Mouse (Mus musculus) limb, embryonic 12.5 days (tissue): ENCODE results near the gene Wars. TPM values are rescaled to one million over a fixed set of nuclear protein-coding genes. Genes with fewer than 3 reads are reported as not detected.

ENCODE experiments used
- ATAC-seq: fragments of 200-750 bp; cut with Nextera tagmentation; 2 replicates; pipeline ENCODE4 v1.8.0; 2017; ENCODE audit warnings: low read depth, moderate TSS enrichment; ENCODE audit not compliant: insufficient number of reproducible peaks, insufficient read depth, low FRiP score, low TSS enrichment
- H3K27ac ChIP-seq: fragments of 300-500 bp; sonication (generic); 2 replicates; pipeline ENCODE4 v1.5.1; 2016; ENCODE audit warnings: mild to moderate bottlenecking, moderate library complexity
- H3K27me3 ChIP-seq: fragments of 300-500 bp; sonication (generic); 2 replicates; pipeline ENCODE4 v1.6.1; 2016; ENCODE audit warnings: mild to moderate bottlenecking, moderate library complexity
- H3K36me3 ChIP-seq: fragments of 300-500 bp; sonication (generic); 2 replicates; pipeline ENCODE4 v1.6.1; 2016; ENCODE audit warnings: mild to moderate bottlenecking, moderate library complexity
- H3K4me1 ChIP-seq: fragments of 300-500 bp; sonication (generic); replicated peaks from 2 replicates; pipeline ENCODE4 v1.6.1; 2016
- H3K4me2 ChIP-seq: fragments of 300-500 bp; sonication (generic); 2 replicates; pipeline ENCODE4 v1.6.1; 2016; ENCODE audit warnings: mild to moderate bottlenecking, moderate library complexity
- H3K4me3 ChIP-seq: fragments of 300-500 bp; sonication (generic); replicated peaks from 2 replicates; pipeline ENCODE4 v1.5.1; 2016; ENCODE audit warnings: mild to moderate bottlenecking
- H3K9ac ChIP-seq: fragments of 300-500 bp; sonication (generic); replicated peaks from 2 replicates; pipeline ENCODE4 v1.6.1; 2016; ENCODE audit warnings: mild to moderate bottlenecking, moderate library complexity
- H3K9me3 ChIP-seq: fragments of 300-500 bp; sonication (generic); 2 replicates; pipeline ENCODE4 v1.6.1; 2016; ENCODE audit warnings: mild to moderate bottlenecking, moderate library complexity
- WGBS: fragments of 180-500 bp; shearing (Covaris S2); methylation state at CpG from one replicate; pipeline ENCODE4 v1.1.7; 2016; 5-methylcytosine and 5-hydroxymethylcytosine counted together
- polyA plus RNA-seq: library from polyadenylated mRNA; unstranded; fragments of >200 nt; fragmentation: Nextera tagmentation; extraction: Ambion mirVana; gene quantifications from 2 replicates; pipeline ENCODE4 v1.2.1, GENCODE M21; 2016

Wars gene
- polyA plus RNA-seq, 1 experiment from 2014 or later, result 97.0 TPM

- Histone ChIP-seq H3K9me3 (no peaks in the 10 kb centered on the region), H3K27ac (no peak overlapping the region), H3K4me3 (no peak overlapping the region), H3K27me3 (no peaks in the 10 kb centered on the region), H3K9ac (no peak overlapping the region), H3K36me3 (peaks cover 85% of the 10 kb centered on the region), H3K4me1 (no peaks in the 10 kb centered on the region), H3K4me2 (no peak overlapping the region)
- 91% methylated on average over 1 of the region's 1 CpGs for WGBS
- ATAC-seq, result no peak
Observed at GRCm38 (mm10) chr12:108885906-108886305, 8.1 kb downstream of the Wars start.

GRCm38 (mm10) chr12:108882776-108883175 lies 11.2 kb downstream of the Wars start:
- no peak overlapping the region for H3K4me3 ChIP-seq
- H3K36me3 ChIP-seq, result peaks cover 95% of the 10 kb centered on the region
- WGBS, result 89% methylated on average over 8 of the region's 8 CpGs
- no peaks in the 10 kb centered on the region for H3K4me1 ChIP-seq
- no peak overlapping the region for H3K27ac ChIP-seq
- no peaks in the 10 kb centered on the region for H3K9me3 ChIP-seq
- H3K27me3 ChIP-seq, result no peaks in the 10 kb centered on the region
- ATAC-seq, result no peak
- no peak overlapping the region for H3K9ac ChIP-seq
- H3K4me2 ChIP-seq, result no peak overlapping the region

- H3K4me3 ChIP-seq, result no peak overlapping the region
- 89% methylated on average over 3 of the region's 3 CpGs for WGBS
- no peaks in the 10 kb centered on the region for H3K27me3 ChIP-seq
- no peaks in the 10 kb centered on the region for H3K9me3 ChIP-seq
- no peak for ATAC-seq
- H3K27ac ChIP-seq, result no peak overlapping the region
- H3K36me3 ChIP-seq, result peaks cover 90% of the 10 kb centered on the region
- H3K4me2 ChIP-seq, result no peak overlapping the region
- H3K9ac ChIP-seq, result no peak overlapping the region
- H3K4me1 ChIP-seq, result no peaks in the 10 kb centered on the region
Observed at GRCm38 (mm10) chr12:108881192-108881591, 12.8 kb downstream of the Wars start.

GRCm38 (mm10) chr12:108880606-108881005 lies 13.4 kb downstream of the Wars start:
- no peaks in the 10 kb centered on the region for H3K27me3 ChIP-seq
- H3K4me2 ChIP-seq, result no peak overlapping the region
- no peaks in the 10 kb centered on the region for H3K9me3 ChIP-seq
- H3K36me3 ChIP-seq, result peaks cover 89% of the 10 kb centered on the region
- ATAC-seq, result no peak
- no peak overlapping the region for H3K4me3 ChIP-seq
- H3K9ac ChIP-seq, result no peak overlapping the region
- 85% methylated on average over 5 of the region's 5 CpGs for WGBS
- no peaks in the 10 kb centered on the region for H3K4me1 ChIP-seq
- H3K27ac ChIP-seq, result no peak overlapping the region

GRCm38 (mm10) chr12:108879138-108879537 lies 14.8 kb downstream of the Wars start:
- H3K4me2 ChIP-seq, result no peak overlapping the region
- no peak overlapping the region for H3K9ac ChIP-seq
- ATAC-seq, result no peak
- no peaks in the 10 kb centered on the region for H3K4me1 ChIP-seq
- H3K36me3 ChIP-seq, result peaks cover 89% of the 10 kb centered on the region
- WGBS, result 94% methylated on average over 4 of the region's 4 CpGs
- no peak overlapping the region for H3K4me3 ChIP-seq
- H3K27ac ChIP-seq, result no peak overlapping the region
- H3K27me3 ChIP-seq, result no peaks in the 10 kb centered on the region
- H3K9me3 ChIP-seq, result no peaks in the 10 kb centered on the region

- Histone ChIP-seq H3K4me1 (no peaks in the 10 kb centered on the region), H3K9me3 (no peaks in the 10 kb centered on the region), H3K4me3 (no peak overlapping the region), H3K27ac (no peak overlapping the region), H3K4me2 (no peak overlapping the region), H3K27me3 (no peaks in the 10 kb centered on the region), H3K36me3 (peaks cover 89% of the 10 kb centered on the region), H3K9ac (no peak overlapping the region)
- ATAC-seq, result no peak
- WGBS, result 77% methylated on average over 5 of the region's 5 CpGs
Observed at GRCm38 (mm10) chr12:108873122-108873521, 20.9 kb downstream of the Wars start.

- Histone ChIP-seq H3K9ac (no peak overlapping the region), H3K4me2 (no peak overlapping the region), H3K27me3 (no peaks in the 10 kb centered on the region), H3K27ac (no peak overlapping the region), H3K4me3 (no peak overlapping the region), H3K9me3 (no peaks in the 10 kb centered on the region), H3K36me3 (peaks cover 95% of the 10 kb centered on the region), H3K4me1 (no peaks in the 10 kb centered on the region)
- WGBS, result 89% methylated on average over 2 of the region's 2 CpGs
- no peak for ATAC-seq
Observed at GRCm38 (mm10) chr12:108869575-108869974, 24.4 kb downstream of the Wars start.

GRCm38 (mm10) chr12:108865007-108865494 lies 28.9 kb downstream of the Wars start:
- peaks cover 100% of the 10 kb centered on the region for H3K36me3 ChIP-seq
- H3K4me1 ChIP-seq, result no peaks in the 10 kb centered on the region
- H3K9ac ChIP-seq, result no peak overlapping the region
- no peak overlapping the region for H3K4me3 ChIP-seq
- H3K9me3 ChIP-seq, result no peaks in the 10 kb centered on the region
- no peak overlapping the region for H3K27ac ChIP-seq
- 92% methylated on average over 6 of the region's 6 CpGs for WGBS
- no peak overlapping the region for H3K4me2 ChIP-seq
- H3K27me3 ChIP-seq, result no peaks in the 10 kb centered on the region
- ATAC-seq, result no peak

GRCm38 (mm10) chr12:108858486-108858885 lies 35.5 kb downstream of the Wars start:
- ATAC-seq, result no peak
- 84% methylated on average over 5 of the region's 5 CpGs for WGBS
- no peak overlapping the region for H3K4me3 ChIP-seq
- no peak overlapping the region for H3K9ac ChIP-seq
- no peaks in the 10 kb centered on the region for H3K9me3 ChIP-seq
- no peak overlapping the region for H3K4me2 ChIP-seq
- 0 out of 2 replicates have a peak, but pooled peaks cover 3% of the 10 kb centered on the region for H3K4me1 ChIP-seq
- no peak overlapping the region for H3K27ac ChIP-seq
- H3K27me3 ChIP-seq, result no peaks in the 10 kb centered on the region; the same call in 1 of the 2 replicates
- H3K36me3 ChIP-seq, result peaks cover 56% of the 10 kb centered on the region

- Histone ChIP-seq H3K9me3 (no peaks in the 10 kb centered on the region), H3K4me1 (0 out of 2 replicates have a peak, but pooled peaks cover 3% of the 10 kb centered on the region), H3K27ac (no peak overlapping the region), H3K4me3 (no peak overlapping the region), H3K9ac (no peak overlapping the region), H3K36me3 (peaks cover 48% of the 10 kb centered on the region), H3K27me3 (no peaks in the 10 kb centered on the region; the same call in 1 of the 2 replicates), H3K4me2 (no peak overlapping the region)
- 85% methylated on average over 7 of the region's 7 CpGs for WGBS
- no peak for ATAC-seq
Observed at GRCm38 (mm10) chr12:108857589-108858184, 36.3 kb downstream of the Wars start.

- peaks cover 43% of the 10 kb centered on the region for H3K36me3 ChIP-seq
- no peak overlapping the region for H3K4me2 ChIP-seq
- no peaks in the 10 kb centered on the region; the same call in 1 of the 2 replicates for H3K27me3 ChIP-seq
- 0 out of 2 replicates have a peak, but pooled peaks cover 3% of the 10 kb centered on the region for H3K4me1 ChIP-seq
- no peak overlapping the region for H3K9ac ChIP-seq
- 92% methylated on average over 7 of the region's 7 CpGs for WGBS
- H3K27ac ChIP-seq, result no peak overlapping the region
- no peak for ATAC-seq
- no peaks in the 10 kb centered on the region for H3K9me3 ChIP-seq
- H3K4me3 ChIP-seq, result no peak overlapping the region
Observed at GRCm38 (mm10) chr12:108857109-108857508, 36.9 kb downstream of the Wars start.

GRCm38 (mm10) chr12:108856186-108856585 lies 37.8 kb downstream of the Wars start:
- no peak for ATAC-seq
- Histone ChIP-seq H3K4me2 (no peak overlapping the region), H3K9ac (0 out of 2 replicates have a peak overlapping the region, but pooled peaks have one; percentile 31), H3K27ac (no peak overlapping the region), H3K9me3 (no peaks in the 10 kb centered on the region), H3K36me3 (peaks cover 33% of the 10 kb centered on the region), H3K27me3 (no peaks in the 10 kb centered on the region; the same call in 1 of the 2 replicates), H3K4me3 (no peak overlapping the region), H3K4me1 (0 out of 2 replicates have a peak, but pooled peaks cover 3% of the 10 kb centered on the region)
- WGBS, result 88% methylated on average over 8 of the region's 8 CpGs
